Mouse (Mus musculus): Measurements from ENCODE around the gene Pgam2. TPM values are rescaled to one million over a fixed set of nuclear protein-coding genes. Genes with fewer than 3 reads are reported as not detected.
A peak's percentile ranks its signal among the peaks of the same experiment; 100 is the strongest.

Gene Pgam2
- 1 to 10 TPM; 6.0 to 6.6 TPM for total RNA-seq (2021)

GRCm38 (mm10) chr11:5803551-5803981, at the start of gene Pgam2:
TSS of gene Pgam2 (minus strand) at chr11:5803733.
- intact Hi-C loops (cut with DNase I), result no loop called here
- no peak for DNase-seq (ENCODE audit: low spot score in 2 of 2)

- intact Hi-C loops (cut with DNase I), result no loop called here
- DNase-seq (ENCODE audit: low spot score in 2 of 2), result no peak
Measured at GRCm38 (mm10) chr11:5852314-5852713, 48.8 kb upstream of the Pgam2 start.

GRCm38 (mm10) chr11:5851021-5851736, 47.6 kb upstream of the Pgam2 start:
- intact Hi-C loops (cut with DNase I), result no loop called here
- no peak for DNase-seq (ENCODE audit: low spot score in 2 of 2)

GRCm38 (mm10) chr11:5850452-5850851, 46.9 kb upstream of the Pgam2 start:
- no peak for DNase-seq (ENCODE audit: low spot score in 2 of 2)
- intact Hi-C loops (cut with DNase I), result no loop called here

GRCm38 (mm10) chr11:5849316-5849715, 45.8 kb upstream of the Pgam2 start:
- intact Hi-C loops (cut with DNase I), result no loop called here

GRCm38 (mm10) chr11:5848741-5849140, 45.2 kb upstream of the Pgam2 start:
- peak; percentile 36 to 50 for DNase-seq (ENCODE audit: low spot score in 2 of 2)
- intact Hi-C loops (cut with DNase I), result no loop called here

More at GRCm38 (mm10) chr11:5849316-5849715, 45.8 kb upstream of the Pgam2 start:
- DNase-seq (ENCODE audit: low spot score in 2 of 2), result no peak

- DNase-seq (ENCODE audit: low spot score in 2 of 2), result no peak
- intact Hi-C loops (cut with DNase I), result no loop called here
Measured at GRCm38 (mm10) chr11:5846639-5847345, 43.3 kb upstream of the Pgam2 start.

- DNase-seq (ENCODE audit: low spot score in 2 of 2), result no peak
- intact Hi-C loops (cut with DNase I), result no loop called here
Measured at GRCm38 (mm10) chr11:5843131-5843530, 39.6 kb upstream of the Pgam2 start.

GRCm38 (mm10) chr11:5841751-5842150, 38.2 kb upstream of the Pgam2 start:
- DNase-seq (ENCODE audit: low spot score in 2 of 2), result no peak
- intact Hi-C loops (cut with DNase I), result no loop called here

GRCm38 (mm10) chr11:5840346-5840745, 36.8 kb upstream of the Pgam2 start:
- intact Hi-C loops (cut with DNase I), result no loop called here
- DNase-seq (ENCODE audit: low spot score in 2 of 2), result no peak

- peak; percentile 83 to 85 for DNase-seq (ENCODE audit: low spot score in 2 of 2)
- intact Hi-C loops (cut with DNase I), result loop anchor here (5.0 kb wide), 2 partner anchors 40 to 50 kb away; partner anchors contain the start of genes Dbnl and Pold2
Measured at GRCm38 (mm10) chr11:5837251-5838246, 34.0 kb upstream of the Pgam2 start, which contains the start of gene Polm. TSS of gene Polm (minus strand) at chr11:5838016.

- no peak for DNase-seq (ENCODE audit: low spot score in 2 of 2)
- intact Hi-C loops (cut with DNase I), result loop anchor here (5.0 kb wide), 2 partner anchors 41 to 49 kb away; partner anchors contain the start of genes Dbnl and Pold2
Measured at GRCm38 (mm10) chr11:5836126-5836525, 32.6 kb upstream of the Pgam2 start.

- no peak for DNase-seq (ENCODE audit: low spot score in 2 of 2)
- intact Hi-C loops (cut with DNase I), result loop anchor here (5.0 kb wide), 2 partner anchors 42 to 48 kb away; partner anchors contain the start of genes Dbnl and Pold2
Measured at GRCm38 (mm10) chr11:5835057-5835456, 31.5 kb upstream of the Pgam2 start.

- DNase-seq (ENCODE audit: low spot score in 2 of 2), result no peak
- intact Hi-C loops (cut with DNase I), result no loop called here
Measured at GRCm38 (mm10) chr11:5834506-5834905, 31.0 kb upstream of the Pgam2 start.

- intact Hi-C loops (cut with DNase I), result no loop called here
- no peak for DNase-seq (ENCODE audit: low spot score in 2 of 2)
Measured at GRCm38 (mm10) chr11:5829327-5829726, 25.8 kb upstream of the Pgam2 start.

- DNase-seq (ENCODE audit: low spot score in 2 of 2), result no peak
- intact Hi-C loops (cut with DNase I), result no loop called here
Measured at GRCm38 (mm10) chr11:5828509-5829191, 25.1 kb upstream of the Pgam2 start.

GRCm38 (mm10) chr11:5827931-5828330, 24.4 kb upstream of the Pgam2 start:
- no peak for DNase-seq (ENCODE audit: low spot score in 2 of 2)
- intact Hi-C loops (cut with DNase I), result no loop called here

- no peak for DNase-seq (ENCODE audit: low spot score in 2 of 2)
- intact Hi-C loops (cut with DNase I), result no loop called here
Measured at GRCm38 (mm10) chr11:5825432-5825831, 21.9 kb upstream of the Pgam2 start.

- DNase-seq (ENCODE audit: low spot score in 2 of 2), result no peak
- intact Hi-C loops (cut with DNase I), result no loop called here
Measured at GRCm38 (mm10) chr11:5819223-5819622, 15.7 kb upstream of the Pgam2 start.

Data from left cerebral cortex, postnatal 36 days (tissue).